Mouse (Mus musculus) liver, postnatal 0 days (tissue): ENCODE results near the gene Macrod2. TPM values are rescaled to one million over a fixed set of nuclear protein-coding genes. Genes with fewer than 3 reads are reported as not detected.

Experiments used
- ATAC-seq: fragments of 200-750 bp; cut with Nextera tagmentation; 2 replicates; pipeline ENCODE4 v1.8.0; 2017; ENCODE audit warnings: mild to moderate bottlenecking, moderate library complexity
- DNase-seq: peaks from one replicate; pipeline ENCODE4 v3.0.0-alpha.2; 2016
- H3K27ac ChIP-seq: fragments of 300-500 bp; sonication (generic); 2 replicates; pipeline ENCODE4 v1.5.1; 2014; ENCODE audit warnings: antibody characterized with exemption, moderate library complexity, mild to moderate bottlenecking, low read depth
- H3K27me3 ChIP-seq: fragments of 300-500 bp; sonication (generic); 2 replicates; pipeline ENCODE4 v1.6.1; 2014; ENCODE audit warnings: low read length, control low read depth, mixed read lengths; ENCODE audit not compliant: insufficient read depth
- H3K36me3 ChIP-seq: fragments of 300-500 bp; sonication (generic); replicated peaks from 2 replicates; pipeline ENCODE4 v1.6.1; 2014; ENCODE audit warnings: mild to moderate bottlenecking, control low read depth, low read length, moderate library complexity, mixed read lengths; ENCODE audit not compliant: insufficient read depth
- H3K4me1 ChIP-seq: fragments of 300-500 bp; sonication (generic); 2 replicates; pipeline ENCODE4 v1.6.1; 2014; ENCODE audit warnings: antibody characterized with exemption, mild to moderate bottlenecking, control low read depth; ENCODE audit not compliant: insufficient read depth
- H3K4me2 ChIP-seq: fragments of 300-500 bp; sonication (generic); 2 replicates; pipeline ENCODE4 v1.6.1; 2014; ENCODE audit warnings: low read depth, mild to moderate bottlenecking, low read length, moderate library complexity, mixed read lengths
- H3K4me3 ChIP-seq: fragments of 300-500 bp; sonication (generic); 2 replicates; pipeline ENCODE4 v1.5.1; 2014; ENCODE audit warnings: low read depth, low read length
- H3K9ac ChIP-seq: fragments of 300-500 bp; sonication (generic); replicated peaks from 2 replicates; pipeline ENCODE4 v1.6.1; 2014; ENCODE audit warnings: mild to moderate bottlenecking, moderate library complexity
- H3K9me3 ChIP-seq: fragments of 300-500 bp; sonication (generic); 2 replicates; pipeline ENCODE4 v1.6.1; 2016; ENCODE audit warnings: mild to moderate bottlenecking, control low read depth, low read length, mixed read lengths
- CTCF ChIP-seq: sonication (generic); IDR thresholded peaks from 2 replicates; pipeline ENCODE4 v1.5.1; 2016; ENCODE audit warnings: antibody characterized with exemption, low read depth
- EP300 ChIP-seq: IDR thresholded peaks from 2 replicates; pipeline ENCODE4 v1.6.1; 2016; ENCODE audit warnings: antibody characterized with exemption, low read depth, mild to moderate bottlenecking
- WGBS: fragments of 180-500 bp; shearing (Covaris S2); extraction: QIAGEN DNeasy Blood & Tissue Kit; methylation state at CpG from one replicate; pipeline ENCODE4 v1.1.7; 2014; ENCODE audit not compliant: insufficient replicate concordance; 5-methylcytosine and 5-hydroxymethylcytosine counted together
- polyA plus RNA-seq: library from polyadenylated mRNA; unstranded; fragments of >200 nt; fragmentation: Nextera tagmentation; extraction: Ambion mirVana; gene quantifications from 2 replicates; pipeline ENCODE4 v1.2.1, GENCODE M21; 2015

Gene Macrod2
- polyA plus RNA-seq, 1 experiment from 2014 or later = 9.3 TPM

DNA sequence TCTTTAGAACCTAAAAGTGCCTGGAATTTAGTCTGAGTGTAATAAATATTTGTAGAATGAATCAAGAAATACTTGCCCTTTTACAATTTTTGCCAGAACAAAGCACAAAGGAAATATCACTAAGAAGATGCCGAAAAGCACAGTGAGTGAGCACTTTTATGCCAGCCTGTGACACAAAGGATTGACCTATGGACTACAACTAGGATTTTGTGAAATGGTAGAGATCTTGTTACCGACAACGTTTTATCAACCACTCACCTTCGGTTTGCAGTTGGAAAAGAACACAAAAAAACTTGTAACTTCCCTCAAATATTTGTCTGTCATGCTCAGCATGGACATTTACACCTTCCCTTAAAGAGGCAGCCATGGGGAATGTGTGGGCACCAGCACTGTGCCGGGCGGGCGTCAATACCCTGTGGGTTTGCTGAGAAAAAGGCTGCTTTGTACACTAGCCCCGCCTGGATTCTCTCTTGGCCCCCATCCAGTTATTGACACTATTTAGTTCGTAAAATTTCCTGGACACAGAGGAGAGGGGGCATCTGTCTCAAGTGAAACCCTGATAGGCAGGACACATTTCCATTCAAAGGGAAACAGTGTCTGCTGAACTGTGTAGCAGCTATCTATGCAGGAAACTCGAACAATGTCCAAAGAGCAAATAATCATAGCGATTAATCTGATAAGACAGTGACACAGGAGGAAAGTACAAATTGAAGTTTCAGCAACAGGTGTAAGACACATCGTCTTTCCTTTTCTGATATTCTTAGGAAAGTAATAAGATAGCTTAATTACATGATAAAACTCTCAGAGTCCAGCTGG lies 368.2 kb downstream of the Macrod2 start:
- DNase-seq (peak; percentile 34), ATAC-seq (peak; percentile 78)
- Histone ChIP-seq H3K9me3 (no peaks in the 10 kb centered on the region), H3K36me3 (no peaks in the 10 kb centered on the region), H3K4me2 (peak overlapping the region; percentile 56), H3K27me3 (no peaks in the 10 kb centered on the region), H3K27ac (peak overlapping the region; percentile 46), H3K9ac (0 out of 2 replicates have a peak overlapping the region, but pooled peaks have one; percentile 13), H3K4me1 (no peaks in the 10 kb centered on the region), H3K4me3 (peak overlapping the region; percentile 9)
- 47% methylated on average over 12 of the region's 12 CpGs for whole genome bisulfite sequencing
- TF ChIP-seq CTCF = no peak
- TF ChIP-seq EP300 = no peak

DNA sequence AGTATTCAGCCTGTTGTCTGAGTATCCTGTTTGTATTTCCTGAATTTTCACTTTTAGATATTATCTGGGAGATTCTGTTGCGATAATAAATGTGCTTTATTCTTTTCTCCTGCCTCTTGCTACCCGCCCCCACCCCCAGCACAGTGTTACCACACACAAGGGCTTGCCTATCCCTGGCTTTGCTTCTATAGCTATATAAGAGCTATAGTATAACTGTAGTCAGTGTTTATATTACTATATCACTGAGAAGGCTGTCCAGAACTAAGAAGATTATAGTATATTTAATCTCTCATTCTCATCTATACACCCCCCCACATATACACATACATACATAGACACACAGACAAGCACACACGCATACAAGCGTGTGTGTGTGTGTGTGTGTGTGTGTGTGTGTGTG lies 374.4 kb downstream of the Macrod2 start:
- no peak overlapping the region for H3K9ac ChIP-seq
- no peaks in the 10 kb centered on the region for H3K9me3 ChIP-seq
- no peak overlapping the region for H3K4me3 ChIP-seq
- H3K4me1 ChIP-seq = peaks cover 11% of the 10 kb centered on the region
- 75% methylated on average over 4 of the region's 4 CpGs for WGBS
- ATAC-seq (no peak), DNase-seq (no peak)
- no peak overlapping the region for H3K27ac ChIP-seq
- TF ChIP-seq CTCF (no peak), EP300 (no peak)
- H3K36me3 ChIP-seq = no peaks in the 10 kb centered on the region
- no peak overlapping the region for H3K4me2 ChIP-seq
- no peaks in the 10 kb centered on the region for H3K27me3 ChIP-seq

- ATAC-seq (peak; percentile 98), DNase-seq (peak; percentile 28)
- Histone ChIP-seq H3K27me3 (no peaks in the 10 kb centered on the region), H3K9me3 (no peaks in the 10 kb centered on the region), H3K27ac (peak overlapping the region; percentile 82), H3K4me1 (peaks cover 22% of the 10 kb centered on the region), H3K9ac (no peak overlapping the region), H3K4me3 (no peak overlapping the region), H3K4me2 (0 out of 2 replicates have a peak overlapping the region, but pooled peaks have one; percentile 18), H3K36me3 (no peaks in the 10 kb centered on the region)
- 49% methylated on average over 6 of the region's 6 CpGs for WGBS
- TF ChIP-seq CTCF (no peak), EP300 (peak; percentile 78)
Measured at GRCm38 (mm10) chr2:140772825-140773224, 377.7 kb downstream of the Macrod2 start.

GRCm38 (mm10) chr2:140773456-140773855 lies 378.3 kb downstream of the Macrod2 start:
- no peak for DNase-seq
- Histone ChIP-seq H3K27ac (peak overlapping the region; percentile 78), H3K36me3 (no peaks in the 10 kb centered on the region), H3K4me2 (no peak overlapping the region), H3K4me3 (no peak overlapping the region), H3K9ac (no peak overlapping the region), H3K4me1 (peaks cover 22% of the 10 kb centered on the region), H3K9me3 (no peaks in the 10 kb centered on the region), H3K27me3 (no peaks in the 10 kb centered on the region)
- TF ChIP-seq CTCF (no peak), EP300 (no peak)
- ATAC-seq = peak; percentile 18; the same call in 1 of the 2 replicates
- WGBS = 88% methylated on average over 11 of the region's 11 CpGs

- Histone ChIP-seq H3K9ac (no peak overlapping the region), H3K4me1 (peaks cover 22% of the 10 kb centered on the region), H3K9me3 (no peaks in the 10 kb centered on the region), H3K4me3 (no peak overlapping the region), H3K27me3 (no peaks in the 10 kb centered on the region), H3K27ac (no peak overlapping the region), H3K4me2 (no peak overlapping the region), H3K36me3 (no peaks in the 10 kb centered on the region)
- DNase-seq (no peak), ATAC-seq (no peak)
- 72% methylated on average over 4 of the region's 4 CpGs for WGBS
- TF ChIP-seq CTCF = no peak
- no peak for TF ChIP-seq EP300
Measured at GRCm38 (mm10) chr2:140774808-140775370, 379.8 kb downstream of the Macrod2 start.

- 62% methylated on average over 8 of the region's 8 CpGs for WGBS
- TF ChIP-seq CTCF (no peak), EP300 (no peak)
- no peaks in the 10 kb centered on the region for H3K27me3 ChIP-seq
- no peak overlapping the region for H3K4me2 ChIP-seq
- no peak for DNase-seq
- no peak for ATAC-seq
- no peaks in the 10 kb centered on the region for H3K9me3 ChIP-seq
- no peak overlapping the region for H3K27ac ChIP-seq
- H3K9ac ChIP-seq = no peak overlapping the region
- H3K36me3 ChIP-seq = no peaks in the 10 kb centered on the region
- H3K4me3 ChIP-seq = no peak overlapping the region
- H3K4me1 ChIP-seq = peaks cover 22% of the 10 kb centered on the region
Measured at GRCm38 (mm10) chr2:140775448-140776101, 380.5 kb downstream of the Macrod2 start.
